In the genomic region with DNA sequence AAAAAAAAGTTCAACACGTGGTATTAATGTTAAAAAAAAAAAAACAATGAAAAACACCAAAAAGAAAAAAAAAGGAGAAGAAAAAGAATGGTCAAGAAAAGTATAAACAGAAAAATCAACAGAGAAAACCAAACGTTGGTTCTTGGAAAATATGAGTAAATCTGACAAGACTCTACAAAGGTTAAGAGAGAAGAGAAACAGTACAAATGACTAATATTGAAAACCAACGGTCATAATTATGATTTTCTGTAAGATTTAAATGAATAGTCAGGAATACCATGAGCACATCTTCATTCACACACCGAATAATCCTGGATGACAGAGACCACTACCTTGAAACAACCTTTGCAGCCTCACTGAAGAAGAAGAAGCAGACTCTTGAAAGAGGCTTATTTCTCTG, we compare ENCODE assay signal across 32 mouse cellular contexts. TPM values are rescaled to one million over a fixed set of nuclear protein-coding genes. Genes with fewer than 3 reads are reported as not detected.
"Had no signal": no experiment of that assay in that cellular context is flagged by ENCODE, and none has a peak within 500 bp of the region (broad histone marks: within the 10 kb centered on the region; RNA-seq: fewer than 3 reads in every experiment).

No protein-coding gene starts in this region.

- H3K27me3 ChIP-seq: limb, embryonic 12.5 days; limb, embryonic 13.5 days; limb, embryonic 15.5 days; liver, embryonic 12.5 days; liver, embryonic 13.5 days; liver, embryonic 15.5 days; lung, embryonic 15.5 days; megakaryocyte, embryonic 14.5 days; midbrain, embryonic 12.5 days; midbrain, embryonic 13.5 days; midbrain, embryonic 15.5 days had no signal

- DNase-seq: left cerebral cortex, postnatal 4 days; liver; liver, embryonic 13.5 days; liver, postnatal 0 days; lung, adult 18-20 months; lung, adult 2 months; lung, embryonic 14.5 days; lung, postnatal 10 days; lung, postnatal 14 days; lung, postnatal 36 days; lung, postnatal 4 days; midbrain, embryonic 14.5 days had no signal

- H3K27ac ChIP-seq: limb, embryonic 10.5 days; limb, embryonic 12.5 days; limb, embryonic 13.5 days; limb, embryonic 15.5 days; liver, embryonic 12.5 days; liver, embryonic 13.5 days; liver, embryonic 14.5 days; liver, embryonic 15.5 days; lung, embryonic 15.5 days; macrophage; midbrain, embryonic 10.5 days; midbrain, embryonic 12.5 days; midbrain, embryonic 13.5 days; midbrain, embryonic 15.5 days had no signal

- H3K4me1 ChIP-seq: limb, embryonic 10.5 days; limb, embryonic 12.5 days; limb, embryonic 13.5 days; limb, embryonic 15.5 days; liver, embryonic 12.5 days; liver, embryonic 13.5 days; liver, embryonic 15.5 days; lung, embryonic 15.5 days; megakaryocyte, embryonic 14.5 days; midbrain, embryonic 10.5 days; midbrain, embryonic 12.5 days; midbrain, embryonic 13.5 days; midbrain, embryonic 15.5 days had no signal

- H3K9me3 ChIP-seq: limb, embryonic 10.5 days; limb, embryonic 12.5 days; limb, embryonic 13.5 days; limb, embryonic 15.5 days; liver, embryonic 12.5 days; liver, embryonic 13.5 days; liver, embryonic 15.5 days; lung, embryonic 15.5 days; midbrain, embryonic 10.5 days; midbrain, embryonic 12.5 days; midbrain, embryonic 13.5 days; midbrain, embryonic 15.5 days had no signal

- H3K36me3 ChIP-seq: limb, embryonic 10.5 days; limb, embryonic 12.5 days; limb, embryonic 13.5 days; limb, embryonic 15.5 days; liver, embryonic 12.5 days; liver, embryonic 13.5 days; liver, embryonic 15.5 days; lung, embryonic 15.5 days; midbrain, embryonic 10.5 days; midbrain, embryonic 12.5 days; midbrain, embryonic 13.5 days; midbrain, embryonic 15.5 days had no signal

- H3K4me3 ChIP-seq: limb, embryonic 10.5 days; limb, embryonic 12.5 days; limb, embryonic 13.5 days; limb, embryonic 15.5 days; liver, embryonic 12.5 days; liver, embryonic 13.5 days; liver, embryonic 15.5 days; lung, embryonic 15.5 days; megakaryocyte, embryonic 14.5 days; midbrain, embryonic 10.5 days; midbrain, embryonic 12.5 days; midbrain, embryonic 13.5 days; midbrain, embryonic 15.5 days; myocyte had no signal

- H3K9ac ChIP-seq: limb, embryonic 12.5 days; limb, embryonic 13.5 days; limb, embryonic 15.5 days; liver, embryonic 12.5 days; liver, embryonic 13.5 days; liver, embryonic 14.5 days; liver, embryonic 15.5 days; liver, postnatal 0 days; lung, embryonic 14.5 days; lung, embryonic 15.5 days; midbrain, embryonic 12.5 days; midbrain, embryonic 13.5 days; midbrain, embryonic 15.5 days had no signal

- H3K4me2 ChIP-seq: limb, embryonic 12.5 days; limb, embryonic 13.5 days; limb, embryonic 15.5 days; liver, embryonic 11.5 days; liver, embryonic 12.5 days; liver, embryonic 13.5 days; liver, embryonic 15.5 days; lung, embryonic 14.5 days; lung, embryonic 15.5 days; midbrain, embryonic 11.5 days; midbrain, embryonic 12.5 days; midbrain, embryonic 13.5 days; midbrain, embryonic 15.5 days had no signal

RNA-seq across cellular contexts. Expression of a gene that starts 34.2 kb away (rescaled TPM):
- total RNA-seq: megakaryocyte progenitor cell, adult 5-6 weeks; megakaryocyte-erythroid progenitor cell, adult 5-6 weeks; monocyte, adult 5-6 weeks had no signal
- polyA plus RNA-seq: macrophage had no signal
